Mouse (Mus musculus) lung, adult 2 months (tissue): ENCODE data around the gene Pkd1l2. TPM values are rescaled to one million over a fixed set of nuclear protein-coding genes. Genes with fewer than 3 reads are reported as not detected.

ENCODE experiments used
- DNase-seq: peaks from one replicate; pipeline ENCODE4 v3.0.0; 2022
- H3K4me1 ChIP-seq: fragments of 200-500 bp; 2 replicates; pipeline ENCODE4 v1.6.1; 2011; ENCODE audit warnings: low read length; ENCODE audit not compliant: control insufficient read depth, insufficient read depth
- H3K4me3 ChIP-seq: fragments of 200-500 bp; replicated peaks from 2 replicates; pipeline ENCODE3; 2011; ENCODE audit warnings: low read depth, mild to moderate bottlenecking, control low read depth, low read length; ENCODE audit errors: extremely low read depth
- CTCF ChIP-seq: fragments of 200-500 bp; IDR thresholded peaks from 2 replicates; pipeline ENCODE4 v1.5.1; 2011; ENCODE audit warnings: mild to moderate bottlenecking, low read length, control low read depth; ENCODE audit not compliant: insufficient read depth
- POLR2A ChIP-seq: fragments of 200-500 bp; IDR thresholded peaks from 2 replicates; pipeline ENCODE4 v1.6.1; 2011; ENCODE audit warnings: low read depth, mild to moderate bottlenecking, control low read depth, low read length, borderline replicate concordance; ENCODE audit errors: extremely low read depth
- WGBS: fragments of 180-500 bp; shearing (Covaris S2); methylation state at CpG from one replicate; pipeline ENCODE4 v1.1.7; 2018; 5-methylcytosine and 5-hydroxymethylcytosine counted together
- polyA plus RNA-seq: library from polyadenylated mRNA; depleted of rRNA; stranded (reverse); fragments of >200 nt; gene quantifications from 2 replicates; pipeline ENCODE4 v1.2.3, GENCODE M21; 2012

The Pkd1l2 gene
- polyA plus RNA-seq, 1 experiment = 0.06 TPM

- WGBS = 74% methylated on average over 7 of the region's 7 CpGs
- DNase-seq = no peak
- TF ChIP-seq POLR2A = no peak
- TF ChIP-seq CTCF = no peak
- Histone ChIP-seq H3K4me1 (no peaks in the 10 kb centered on the region), H3K4me3 (no peak overlapping the region)
These were observed 42.4 kb downstream of the Pkd1l2 start for GRCm38 (mm10) chr8:117039843-117040242.

- 76% methylated on average over 7 of the region's 7 CpGs for WGBS
- Histone ChIP-seq H3K4me3 (no peak overlapping the region), H3K4me1 (no peaks in the 10 kb centered on the region)
- TF ChIP-seq CTCF (no peak), POLR2A (no peak)
- DNase-seq = no peak
These were observed 44.8 kb downstream of the Pkd1l2 start for GRCm38 (mm10) chr8:117037374-117037935.

GRCm38 (mm10) chr8:117033393-117033792 lies 48.9 kb downstream of the Pkd1l2 start:
- TF ChIP-seq CTCF (no peak), POLR2A (no peak)
- WGBS = 37% methylated on average over 3 of the region's 3 CpGs
- Histone ChIP-seq H3K4me3 (no peak overlapping the region), H3K4me1 (no peaks in the 10 kb centered on the region)
- DNase-seq = no peak

- TF ChIP-seq CTCF (no peak), POLR2A (no peak)
- H3K4me1 ChIP-seq = no peaks in the 10 kb centered on the region
- WGBS = 48% methylated on average over 8 of the region's 8 CpGs
These were observed 49.6 kb downstream of the Pkd1l2 start for GRCm38 (mm10) chr8:117032609-117033008.

GRCm38 (mm10) chr8:117031476-117031875 lies 50.8 kb downstream of the Pkd1l2 start:
- WGBS = 50% methylated on average over 6 of the region's 6 CpGs
- DNase-seq = no peak
- Histone ChIP-seq H3K4me1 (no peaks in the 10 kb centered on the region), H3K4me3 (no peak overlapping the region)
- no peak for TF ChIP-seq CTCF
- no peak for TF ChIP-seq POLR2A

More at GRCm38 (mm10) chr8:117032609-117033008, 49.6 kb downstream of the Pkd1l2 start:
- no peak for DNase-seq
- H3K4me3 ChIP-seq = no peak overlapping the region

GRCm38 (mm10) chr8:117028686-117029085 lies 53.6 kb downstream of the Pkd1l2 start:
- 89% methylated on average over 10 of the region's 10 CpGs for WGBS
- no peaks in the 10 kb centered on the region for H3K4me1 ChIP-seq
- TF ChIP-seq CTCF (no peak), POLR2A (no peak)
- H3K4me3 ChIP-seq = no peak overlapping the region
- DNase-seq = no peak

- no peak for TF ChIP-seq POLR2A
- no peak for TF ChIP-seq CTCF
- WGBS = 85% methylated on average over 5 of the region's 5 CpGs
These were observed 54.6 kb downstream of the Pkd1l2 start for GRCm38 (mm10) chr8:117027601-117028000.

GRCm38 (mm10) chr8:117022297-117022993 lies 59.8 kb downstream of the Pkd1l2 start:
- TF ChIP-seq CTCF = no peak
- no peak overlapping the region for H3K4me3 ChIP-seq
- H3K4me1 ChIP-seq = no peaks in the 10 kb centered on the region
- no peak for DNase-seq
- 38% methylated on average over 1 of the region's 1 CpGs for WGBS

More at GRCm38 (mm10) chr8:117027601-117028000, 54.6 kb downstream of the Pkd1l2 start:
- Histone ChIP-seq H3K4me3 (no peak overlapping the region), H3K4me1 (no peaks in the 10 kb centered on the region)
- no peak for DNase-seq

- H3K4me3 ChIP-seq = no peak overlapping the region
- DNase-seq = no peak
- TF ChIP-seq POLR2A = no peak
- TF ChIP-seq CTCF = no peak
- H3K4me1 ChIP-seq = no peaks in the 10 kb centered on the region
- WGBS = 77% methylated on average over 18 of the region's 18 CpGs
These were observed 62.6 kb downstream of the Pkd1l2 start for GRCm38 (mm10) chr8:117019323-117020275.

GRCm38 (mm10) chr8:117017896-117018295 lies 64.4 kb downstream of the Pkd1l2 start:
- no peaks in the 10 kb centered on the region for H3K4me1 ChIP-seq
- no peak for DNase-seq
- no peak overlapping the region for H3K4me3 ChIP-seq
- TF ChIP-seq POLR2A (no peak), CTCF (no peak)
- WGBS = 90% methylated on average over 4 of the region's 4 CpGs
